Mouse (Mus musculus) layer of hippocampus, adult 18-20 months (tissue): Measurements from ENCODE around the gene Aanat. TPM values are rescaled to one million over a fixed set of nuclear protein-coding genes. Genes with fewer than 3 reads are reported as not detected.

Experiments
- DNase-seq, 2 experiments: peaks; one replicate each; pipeline ENCODE4 v3.0.0; 2022; ENCODE audit warnings: low spot score in 2 of 2
- total RNA-seq, 2 experiments: library from RNA; stranded (reverse); gene quantifications; 2 replicates each; pipeline ENCODE4 v1.2.3; 2021

The Aanat gene
- total RNA-seq, 2 experiments from 2014 or later: 0.33 to 1.1 TPM

DNA sequence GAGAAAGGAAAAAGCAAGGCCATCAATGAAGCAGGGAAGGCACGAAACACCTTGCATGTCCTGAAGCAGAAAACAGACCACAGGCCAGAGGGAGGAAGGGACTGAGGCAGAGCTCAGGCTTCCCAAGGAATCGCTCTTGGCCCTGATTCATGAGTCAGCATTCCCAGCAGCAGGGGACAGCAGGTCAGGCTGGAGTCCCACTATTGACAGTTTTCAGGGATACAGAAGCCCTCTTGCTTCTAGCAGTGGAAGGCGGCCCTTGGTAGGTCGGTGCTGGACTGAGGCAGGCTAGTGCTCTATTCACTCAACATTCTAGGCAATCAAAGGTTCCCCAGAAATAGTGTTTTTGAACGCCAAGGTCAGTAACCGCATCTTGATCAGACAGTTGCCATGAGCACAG, 11.7 kb upstream of the Aanat start:
- no peak for DNase-seq

DNA sequence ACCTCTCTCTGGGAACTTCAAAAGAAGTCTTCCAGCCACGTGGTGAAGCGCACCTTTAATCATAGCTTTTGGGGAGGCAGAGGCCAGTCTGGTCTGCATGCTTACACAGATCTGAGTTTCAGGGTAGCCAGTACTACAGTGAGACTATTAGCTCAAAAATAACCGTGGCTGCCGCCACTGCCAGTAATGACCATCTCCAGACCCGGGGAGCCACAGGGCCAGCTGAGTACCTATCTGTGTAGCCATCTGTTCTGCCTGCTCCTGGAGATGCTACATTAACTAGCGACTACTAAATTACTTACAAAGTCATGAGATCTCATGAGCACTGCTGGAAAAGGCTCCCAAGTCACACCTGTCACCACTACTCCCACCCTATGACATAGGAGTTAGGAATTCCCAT, 11.2 kb upstream of the Aanat start:
- DNase-seq: no peak

- no peak for DNase-seq
Observed at GRCm38 (mm10) chr11:116575396-116575795, 10.8 kb upstream of the Aanat start.

DNA sequence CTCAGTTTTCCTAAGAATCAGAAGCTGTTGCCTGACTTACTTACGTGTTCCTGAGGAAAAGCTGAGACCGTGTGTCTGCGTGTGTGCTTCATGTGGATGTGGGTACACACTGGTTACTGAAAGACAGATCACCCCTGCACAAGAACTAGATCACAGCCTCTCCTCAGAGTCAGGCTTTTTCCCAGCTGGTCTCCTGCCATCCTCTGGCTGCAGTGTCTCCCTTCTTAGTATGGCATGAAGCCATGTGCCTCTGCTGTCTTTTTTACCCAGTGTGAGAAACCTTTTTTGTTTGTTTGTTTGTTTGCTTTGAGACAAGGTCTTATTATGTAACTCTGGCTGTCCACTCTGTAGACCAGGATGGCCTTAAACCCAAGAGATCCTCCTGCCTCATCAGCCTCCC, 7.0 kb upstream of the Aanat start:
- no peak for DNase-seq

DNA sequence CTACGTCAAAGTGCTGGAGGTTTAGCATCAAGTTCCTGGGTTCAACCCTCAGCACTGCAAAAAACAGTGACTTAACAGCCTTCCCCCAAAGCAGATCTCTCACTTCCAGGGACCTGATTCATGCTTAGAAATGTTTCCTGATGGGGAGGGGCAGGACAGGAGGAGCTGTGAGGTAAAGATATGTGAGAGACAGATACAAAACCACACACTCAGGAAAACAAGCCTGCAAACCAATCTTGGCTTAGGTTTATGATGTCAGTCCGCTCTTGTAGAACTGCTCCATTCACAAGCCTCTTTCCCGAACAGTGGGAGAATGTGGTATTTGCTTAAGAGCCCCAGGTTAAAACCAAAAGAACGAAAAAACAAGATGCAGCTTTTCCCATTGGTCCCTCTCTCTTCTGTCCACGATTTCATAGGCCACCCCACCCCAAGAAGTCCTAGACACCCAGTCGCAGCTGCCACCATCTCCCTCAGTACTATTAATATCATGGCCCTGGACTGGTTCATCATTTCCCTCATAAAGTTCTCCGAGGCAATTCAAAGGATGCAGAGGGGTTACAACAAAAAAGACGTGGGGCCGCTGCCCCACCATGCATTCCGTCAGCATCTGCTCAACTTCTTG, 6.1 kb upstream of the Aanat start:
- no peak for DNase-seq

DNA sequence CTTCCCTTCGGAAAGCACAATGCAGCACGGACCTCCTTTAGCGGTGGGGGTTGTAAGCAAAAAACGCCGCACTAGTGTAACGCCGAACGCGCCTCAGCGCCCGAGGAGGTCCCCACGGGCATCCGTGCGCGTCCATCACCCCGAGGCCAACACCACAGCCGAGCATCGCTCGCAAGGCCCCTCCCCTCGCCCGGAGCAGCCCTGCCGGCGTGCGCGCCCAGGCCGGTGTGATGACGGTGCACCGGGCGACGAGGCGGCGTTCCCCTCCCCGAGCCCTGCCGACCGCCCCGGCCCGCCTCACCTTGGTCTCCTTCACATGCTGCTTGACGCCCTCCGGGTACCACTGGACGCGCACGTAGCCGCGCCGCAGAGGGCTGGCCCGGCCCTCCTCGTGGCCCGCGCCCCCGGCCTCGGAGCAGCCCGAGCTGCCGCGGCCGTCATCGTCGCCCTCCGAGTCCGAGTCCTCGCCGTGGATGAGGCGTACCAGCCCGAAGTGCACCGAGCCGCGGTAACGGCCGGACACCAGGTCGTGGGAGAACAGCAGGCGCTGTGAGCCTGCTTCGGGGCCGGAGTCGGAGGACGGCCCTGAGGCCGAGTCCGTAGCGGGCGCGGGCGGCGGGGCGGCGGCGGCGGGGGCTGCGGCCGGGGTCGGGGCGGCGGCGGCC, 5.4 kb upstream of the Aanat start:
- DNase-seq: peak in 1 of 2 experiments; percentile 53

GRCm38 (mm10) chr11:116581376-116581814, 4.8 kb upstream of the Aanat start, which contains the start of gene Ube2o:
Gene Ube2o (minus strand): TSS chr11:116581447.
- peak; percentile 83 to 91 for DNase-seq

DNA sequence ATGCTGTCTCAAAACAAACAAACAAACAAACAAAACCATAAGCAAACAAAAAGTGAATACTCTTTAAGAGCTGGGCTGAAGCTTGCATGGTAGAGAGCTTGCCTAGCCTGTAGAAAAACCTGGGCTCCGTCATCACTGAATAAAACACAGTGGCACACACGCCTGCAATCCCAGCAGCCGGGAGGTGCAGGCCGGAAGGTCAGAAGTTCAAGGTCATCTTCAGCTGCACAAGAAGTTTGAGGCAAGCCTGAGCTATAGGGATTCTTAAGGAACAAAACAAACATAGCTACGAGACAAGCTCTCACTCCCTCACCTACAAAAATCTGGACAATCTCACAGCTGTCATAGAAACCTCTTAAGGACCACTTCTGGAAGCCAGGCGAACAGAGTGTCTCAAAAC, 550 bp upstream of the Aanat start:
- no peak for DNase-seq

DNA sequence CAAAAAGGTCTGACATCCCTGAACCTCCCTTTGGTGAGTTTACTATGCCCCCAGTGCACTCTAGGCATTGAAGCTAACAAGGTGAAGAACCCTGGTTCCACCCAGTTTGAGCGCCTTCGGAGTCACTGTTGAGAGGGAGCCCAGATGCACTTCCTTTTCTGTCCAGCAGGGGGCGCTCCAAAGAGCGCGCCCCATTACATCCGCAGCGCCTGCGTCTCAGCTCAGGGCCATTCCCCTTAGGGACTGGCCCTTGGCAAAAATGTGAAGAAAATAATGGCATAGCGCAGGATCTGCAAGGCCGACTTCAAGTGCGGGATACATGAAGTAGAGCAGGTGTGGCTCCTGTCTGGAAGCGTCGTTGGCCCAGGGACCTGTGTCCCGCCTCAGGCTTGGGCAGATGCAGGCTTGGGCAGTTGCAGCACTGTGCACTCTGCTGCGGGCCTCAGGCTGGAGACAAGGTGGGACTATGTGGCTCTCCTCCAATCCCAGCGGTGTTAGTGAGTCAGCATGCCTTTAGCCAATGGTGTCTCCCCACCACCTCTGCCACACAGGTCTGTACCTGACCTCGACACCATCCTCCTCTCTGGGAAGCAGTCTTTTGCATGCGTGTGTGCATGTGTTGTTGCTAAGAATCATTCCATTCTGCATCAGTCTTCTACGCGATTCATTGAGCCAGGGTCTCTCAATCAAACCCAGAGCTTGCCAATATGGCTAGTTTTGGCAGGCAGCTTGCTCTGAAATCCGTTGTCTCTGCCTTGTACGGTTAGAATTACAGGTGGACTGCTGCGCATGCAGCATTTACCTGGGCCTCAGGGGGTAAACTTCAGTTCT, 784 bp downstream of the Aanat start:
- DNase-seq: peak; percentile 47 to 75

DNA sequence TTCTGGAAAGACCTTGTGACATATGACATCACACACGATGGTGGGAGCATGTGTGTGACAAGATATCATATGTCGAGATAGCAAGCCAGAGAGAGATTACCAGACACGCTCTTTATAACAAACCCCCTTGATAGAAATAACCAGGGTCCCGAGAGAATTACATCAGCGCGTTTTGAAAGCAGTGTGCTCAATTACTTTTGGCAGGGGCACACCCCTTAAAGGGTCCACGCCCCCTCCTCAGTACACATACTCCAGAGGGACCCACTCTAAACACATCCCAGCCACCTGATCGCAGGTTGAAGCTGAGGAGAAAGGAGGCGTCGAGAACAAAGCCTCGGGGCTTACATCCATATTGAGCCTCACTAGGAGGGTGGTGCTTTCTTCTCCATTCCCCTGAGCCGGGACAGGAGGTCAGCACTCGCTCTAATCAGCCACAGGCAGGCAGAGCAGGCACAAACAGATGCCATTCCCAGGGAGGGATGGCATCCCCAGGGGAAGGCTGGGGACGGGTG, 2.8 kb downstream of the Aanat start:
- no peak for DNase-seq

DNA sequence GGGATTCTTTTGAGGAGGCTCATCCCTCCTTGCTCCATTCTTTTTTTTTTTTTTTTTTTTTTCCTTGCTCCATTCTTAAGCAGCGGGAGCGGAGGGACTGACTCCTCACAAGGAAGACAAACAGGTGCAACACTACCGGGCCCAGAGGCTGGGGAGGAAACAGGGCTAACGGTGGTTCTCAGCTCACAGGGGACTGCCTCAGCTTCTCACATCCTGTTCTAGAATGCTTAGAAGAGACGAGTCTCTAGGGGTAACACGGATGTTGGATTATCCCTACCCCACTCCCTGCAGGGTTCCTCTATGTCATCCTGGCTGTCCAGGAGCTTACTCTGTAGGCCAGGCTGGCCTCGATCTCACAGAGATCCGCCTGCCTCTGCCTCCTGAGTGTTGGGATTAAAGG, 3.3 kb downstream of the Aanat start:
- DNase-seq: no peak

GRCm38 (mm10) chr11:116591621-116592020, 5.4 kb downstream of the Aanat start:
- DNase-seq: no peak

DNA sequence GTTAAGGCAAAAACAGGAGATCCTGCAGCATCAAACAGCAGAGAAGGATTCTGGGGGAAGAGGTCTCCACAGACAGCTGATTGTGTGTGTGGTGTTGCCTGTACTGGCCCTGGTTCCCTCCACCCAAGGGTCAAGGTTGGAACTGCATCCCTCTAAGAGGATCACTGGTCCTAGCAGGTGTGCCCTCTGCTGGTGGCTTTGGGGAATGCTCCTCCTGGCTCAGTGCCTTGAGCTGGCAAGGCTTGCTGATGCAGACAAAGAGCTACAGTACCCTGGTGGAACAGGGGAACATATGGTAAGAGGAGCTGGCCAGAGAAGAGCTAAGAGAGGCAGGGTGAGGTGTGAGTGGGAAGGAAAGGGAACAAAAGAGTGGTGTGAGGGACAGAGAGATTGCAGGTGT, 6.2 kb downstream of the Aanat start:
- DNase-seq: peak; percentile 87 to 98

- DNase-seq: no peak
Observed at GRCm38 (mm10) chr11:116593345-116593744, 7.1 kb downstream of the Aanat start.

DNA sequence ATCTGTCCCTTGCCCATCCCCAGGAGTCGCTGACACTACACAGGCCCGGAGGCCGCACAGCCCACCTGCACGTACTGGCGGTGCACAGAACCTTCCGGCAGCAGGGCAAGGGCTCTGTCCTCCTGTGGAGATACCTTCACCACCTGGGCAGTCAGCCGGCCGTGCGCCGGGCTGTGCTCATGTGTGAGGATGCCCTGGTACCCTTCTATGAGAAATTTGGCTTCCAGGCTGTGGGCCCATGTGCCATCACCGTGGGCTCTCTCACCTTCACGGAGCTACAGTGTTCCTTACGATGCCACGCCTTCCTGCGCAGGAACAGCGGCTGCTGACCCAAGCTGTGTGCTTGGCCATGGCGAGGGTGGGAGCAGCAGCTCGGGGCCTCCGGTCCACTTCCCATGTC, 10.5 kb downstream of the Aanat start:
- DNase-seq: no peak

DNA sequence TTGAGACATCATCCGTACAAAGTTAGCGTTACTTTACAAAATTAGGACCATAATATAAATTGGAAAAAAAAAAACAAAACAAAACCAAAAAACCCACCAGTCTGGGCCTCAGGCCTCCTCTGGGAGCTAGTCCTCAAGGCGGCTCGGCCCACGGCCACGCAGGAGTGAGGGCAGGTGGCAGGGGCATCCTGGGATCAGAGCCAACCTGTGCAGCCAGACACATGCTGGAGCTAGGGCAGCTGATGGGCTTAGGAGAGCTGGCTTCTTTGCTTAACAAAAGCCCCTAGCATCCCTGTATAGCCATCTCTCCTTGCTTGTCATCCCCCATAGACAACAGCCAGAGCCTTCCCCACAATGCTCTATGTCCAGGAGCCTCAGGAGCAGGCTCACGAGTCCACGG, 12.0 kb downstream of the Aanat start:
- DNase-seq: no peak

DNA sequence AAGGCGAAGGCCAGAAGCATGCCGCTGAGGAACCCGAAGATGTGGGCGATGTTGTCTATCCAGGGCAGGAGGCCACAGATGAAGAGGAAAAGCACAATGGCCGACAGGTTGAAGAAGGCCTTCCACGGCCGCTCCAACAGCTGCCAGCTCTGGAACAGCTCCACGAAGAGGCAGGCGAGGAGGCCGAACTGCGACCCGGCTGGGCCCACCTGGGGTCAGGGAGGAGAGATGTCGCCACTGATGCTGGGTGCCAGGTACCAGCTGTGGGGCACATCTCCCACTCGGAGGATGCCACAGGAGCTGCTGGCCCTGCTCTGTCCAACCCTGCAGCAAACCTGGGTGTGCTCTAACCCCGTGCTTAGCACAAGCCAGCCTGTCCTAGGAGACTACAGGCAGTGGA, 13.0 kb downstream of the Aanat start:
- DNase-seq: no peak

DNA sequence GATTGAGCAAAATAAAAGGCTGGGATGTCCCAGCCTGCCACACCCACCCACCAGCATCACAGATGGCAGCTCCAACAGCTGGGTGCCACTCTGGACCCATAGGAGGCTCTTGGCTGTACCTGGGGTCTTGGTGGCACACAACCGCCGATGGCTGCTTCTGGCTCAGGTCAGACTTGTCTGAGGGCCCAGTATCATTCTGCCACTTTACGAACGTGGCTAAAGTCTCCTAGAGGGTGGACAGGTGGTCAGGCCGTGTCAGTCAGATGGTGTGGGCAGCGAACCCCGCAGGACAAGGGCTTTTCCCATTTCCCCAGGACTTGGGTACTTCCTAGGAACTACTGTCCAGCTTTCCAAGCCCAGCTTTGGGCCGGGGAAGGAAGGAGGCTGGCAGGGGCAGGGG, 14.9 kb downstream of the Aanat start:
- DNase-seq: no peak

DNA sequence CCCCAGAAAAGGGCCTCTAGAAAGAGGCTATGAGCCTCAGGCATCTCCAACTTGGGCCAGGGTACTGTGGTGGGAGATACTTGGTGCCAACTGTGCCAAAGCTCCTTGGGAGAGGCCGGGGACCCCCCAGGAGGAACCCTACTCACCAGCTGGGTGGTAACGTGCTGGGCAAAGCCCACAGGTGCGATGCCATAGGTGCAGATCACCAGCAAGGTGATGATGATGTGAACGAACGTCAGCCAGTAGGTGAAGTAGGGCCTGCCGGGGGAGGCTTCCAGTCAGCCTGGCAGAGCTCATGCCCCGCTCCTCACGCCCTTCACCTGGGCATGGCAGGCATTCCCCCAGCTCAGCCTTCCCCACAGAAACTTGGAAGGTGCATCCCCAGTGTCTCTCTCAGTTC, 15.8 kb downstream of the Aanat start:
- no peak for DNase-seq

- DNase-seq: no peak
Observed at GRCm38 (mm10) chr11:116603339-116603738, 17.1 kb downstream of the Aanat start.

DNA sequence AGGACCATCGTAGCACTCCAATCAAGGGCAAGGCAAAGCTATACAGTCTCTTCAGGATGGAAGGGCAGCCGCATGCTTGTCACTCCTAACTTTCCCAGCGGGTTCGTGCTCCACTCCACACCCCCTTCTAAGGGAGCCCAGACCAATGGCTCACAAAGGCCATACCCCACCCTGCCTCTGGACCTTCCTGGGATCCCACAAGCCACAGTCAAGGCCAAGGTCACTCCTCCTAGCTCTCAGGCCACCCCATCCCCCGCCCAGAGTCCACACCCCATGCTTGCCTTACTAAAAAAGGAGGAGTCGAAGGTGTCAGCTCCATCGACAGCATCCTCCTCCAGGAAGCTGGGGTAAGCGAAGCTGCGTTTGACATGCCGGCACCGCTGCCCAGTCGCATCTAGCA, 17.9 kb downstream of the Aanat start:
- no peak for DNase-seq

GRCm38 (mm10) chr11:116607717-116608116, 21.5 kb downstream of the Aanat start:
- no peak for DNase-seq
